Mouse (Mus musculus) cortical plate, adult 2 months (tissue): ENCODE data around the gene Il1a.

Experiments used
- CTCF ChIP-seq: fragments of 200-500 bp; IDR thresholded peaks from 2 replicates; pipeline ENCODE4 v1.5.1; 2011; ENCODE audit warnings: mild to moderate bottlenecking, control low read depth, low read length; ENCODE audit not compliant: insufficient read depth; ENCODE audit errors: extremely low read depth
- POLR2A ChIP-seq: fragments of 200-500 bp; IDR thresholded peaks from 2 replicates; pipeline ENCODE4 v1.6.1; 2011; ENCODE audit warnings: mild to moderate bottlenecking, low read length, control low read depth; ENCODE audit not compliant: insufficient read depth; ENCODE audit errors: extremely low read depth

DNA sequence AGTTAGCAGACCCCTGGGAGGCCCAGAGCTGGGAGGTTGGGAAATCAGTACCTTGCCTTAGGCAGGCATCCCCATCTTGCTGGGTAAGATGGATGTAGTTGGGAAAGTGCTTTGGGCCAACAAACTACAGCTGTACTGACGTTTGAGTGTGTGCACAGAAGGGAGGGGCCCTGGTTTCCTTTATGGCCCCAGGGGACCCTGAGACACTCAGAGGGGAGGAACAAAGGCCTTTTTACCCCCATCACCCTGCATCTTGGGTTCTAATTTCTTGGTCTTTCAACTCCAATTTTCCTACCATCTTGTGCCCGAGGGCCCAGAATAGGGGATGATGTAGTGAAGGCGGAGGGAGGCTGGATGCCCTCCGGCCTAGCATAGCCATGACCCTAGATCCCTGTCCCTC, 53.8 kb downstream of the Il1a start:
- TF ChIP-seq CTCF (no peak), POLR2A (no peak)
